Mouse (Mus musculus) E14TG2a.4 (cell line): ENCODE data around the gene Cyp4f37.

ENCODE experiments used
- H3K27me3 ChIP-seq: 2 replicates; pipeline ENCODE4 v1.6.1; 2014; ENCODE audit warnings: low read length, control low read depth; ENCODE audit not compliant: insufficient read depth
- H3K36me3 ChIP-seq: 2 replicates; pipeline ENCODE4 v1.6.1; 2014; ENCODE audit warnings: low read length, control low read depth; ENCODE audit not compliant: insufficient read depth
- H3K4me1 ChIP-seq: replicated peaks from 2 replicates; pipeline ENCODE4 v1.6.1; 2014; ENCODE audit warnings: low read depth, low read length, control low read depth
- H3K4me3 ChIP-seq: replicated peaks from 2 replicates; pipeline ENCODE4 v1.5.1; 2014; ENCODE audit warnings: mild to moderate bottlenecking, low read length
- H3K9me3 ChIP-seq: 2 replicates; pipeline ENCODE4 v1.6.1; 2014; ENCODE audit warnings: low read length, control low read depth
- CTCF ChIP-seq: conservative IDR thresholded peaks from 2 replicates; pipeline ENCODE4 v1.5.1; 2014; ENCODE audit warnings: low read length
- NANOG ChIP-seq: IDR thresholded peaks from 2 replicates; pipeline ENCODE4 v1.6.1; 2014; ENCODE audit warnings: borderline replicate concordance, low read length, mixed read lengths
- POU5F1 ChIP-seq: IDR thresholded peaks from 2 replicates; pipeline ENCODE4 v1.6.1; 2014; ENCODE audit warnings: low read length, borderline replicate concordance

The Cyp4f37 gene

GRCm38 (mm10) chr17:32658712-32659111 lies 37.6 kb downstream of the Cyp4f37 start, which contains the start of gene Cyp4f40:
Gene Cyp4f40 (plus strand): TSS chr17:32658900.
- TF ChIP-seq NANOG: no peak
- TF ChIP-seq POU5F1: no peak
- no peak for TF ChIP-seq CTCF
- H3K4me3 ChIP-seq: no peak within 1 kb of the TSS
- no peaks in the 10 kb centered on the region for H3K9me3 ChIP-seq
- H3K36me3 ChIP-seq: no peaks in the 10 kb centered on the region
- H3K4me1 ChIP-seq: no peaks in the 10 kb centered on the region
- H3K27me3 ChIP-seq: no peaks in the 10 kb centered on the region

GRCm38 (mm10) chr17:32673976-32674375 lies 52.9 kb downstream of the Cyp4f37 start:
- no peaks in the 10 kb centered on the region for H3K9me3 ChIP-seq
- H3K27me3 ChIP-seq: 0 out of 2 replicates have a peak, but pooled peaks cover 2% of the 10 kb centered on the region
- TF ChIP-seq NANOG (no peak), CTCF (no peak), POU5F1 (no peak)
- H3K4me3 ChIP-seq: no peak overlapping the region
- H3K4me1 ChIP-seq: peaks cover 14% of the 10 kb centered on the region
- no peaks in the 10 kb centered on the region for H3K36me3 ChIP-seq

- no peaks in the 10 kb centered on the region for H3K36me3 ChIP-seq
- peak overlapping the region; percentile 62 for H3K4me3 ChIP-seq
- H3K9me3 ChIP-seq: no peaks in the 10 kb centered on the region
- no peaks in the 10 kb centered on the region for H3K27me3 ChIP-seq
- H3K4me1 ChIP-seq: peaks cover 14% of the 10 kb centered on the region
- TF ChIP-seq POU5F1 (no peak), CTCF (no peak), NANOG (no peak)
Measured at GRCm38 (mm10) chr17:32676040-32676635, 55.0 kb downstream of the Cyp4f37 start.

GRCm38 (mm10) chr17:32680404-32680803 lies 59.3 kb downstream of the Cyp4f37 start:
- no peaks in the 10 kb centered on the region for H3K27me3 ChIP-seq
- H3K4me3 ChIP-seq: no peak overlapping the region
- TF ChIP-seq NANOG: no peak
- TF ChIP-seq CTCF: peak; percentile 92
- no peak for TF ChIP-seq POU5F1
- H3K4me1 ChIP-seq: peaks cover 21% of the 10 kb centered on the region
- H3K9me3 ChIP-seq: no peaks in the 10 kb centered on the region
- no peaks in the 10 kb centered on the region for H3K36me3 ChIP-seq

- Histone ChIP-seq H3K36me3 (no peaks in the 10 kb centered on the region), H3K4me1 (peaks cover 15% of the 10 kb centered on the region), H3K4me3 (no peak within 1 kb of the TSS), H3K9me3 (peaks cover 4% of the 10 kb centered on the region), H3K27me3 (no peaks in the 10 kb centered on the region)
- TF ChIP-seq POU5F1 (no peak), CTCF (no peak), NANOG (no peak)
Measured at GRCm38 (mm10) chr17:32685048-32685750, 64.1 kb downstream of the Cyp4f37 start, which contains the start of gene Cyp4f15. Gene Cyp4f15 (plus strand): TSS chr17:32685627.
